Mouse (Mus musculus) forebrain, embryonic 16.5 days (tissue): ENCODE measurements around the gene B3gnt2. TPM values are rescaled to one million over a fixed set of nuclear protein-coding genes. Genes with fewer than 3 reads are reported as not detected.

ENCODE experiments used
- ATAC-seq: fragments of 200-750 bp; cut with Nextera tagmentation; 2 replicates; pipeline ENCODE4 v1.8.0; 2017; ENCODE audit warnings: mild to moderate bottlenecking, moderate library complexity
- H3K27ac ChIP-seq: fragments of 300-500 bp; sonication (generic); 2 replicates; pipeline ENCODE4 v1.5.1; 2014; ENCODE audit warnings: low read length, control low read depth
- H3K27me3 ChIP-seq: fragments of 300-500 bp; sonication (generic); replicated peaks from 2 replicates; pipeline ENCODE4 v1.6.1; 2014; ENCODE audit warnings: low read length; ENCODE audit not compliant: control insufficient read depth, insufficient read depth
- H3K36me3 ChIP-seq: fragments of 300-500 bp; sonication (generic); 2 replicates; pipeline ENCODE4 v1.6.1; 2014; ENCODE audit not compliant: control insufficient read depth, insufficient read depth
- H3K4me1 ChIP-seq: fragments of 300-500 bp; sonication (generic); replicated peaks from 2 replicates; pipeline ENCODE4 v1.6.1; 2014; ENCODE audit warnings: low read length; ENCODE audit not compliant: control insufficient read depth, insufficient read depth
- H3K4me2 ChIP-seq: fragments of 300-500 bp; sonication (generic); 2 replicates; pipeline ENCODE4 v1.6.1; 2014; ENCODE audit warnings: mild to moderate bottlenecking, low read length, control low read depth
- H3K4me3 ChIP-seq: fragments of 300-500 bp; sonication (generic); replicated peaks from 2 replicates; pipeline ENCODE4 v1.5.1; 2014; ENCODE audit warnings: mild to moderate bottlenecking, low read length, control low read depth
- H3K9ac ChIP-seq: fragments of 300-500 bp; sonication (generic); replicated peaks from 2 replicates; pipeline ENCODE4 v1.6.1; 2014; ENCODE audit warnings: low read depth, low read length, control low read depth
- H3K9me3 ChIP-seq: fragments of 300-500 bp; sonication (generic); 2 replicates; pipeline ENCODE4 v1.6.1; 2016; ENCODE audit warnings: low read length; ENCODE audit not compliant: control insufficient read depth
- WGBS: fragments of 180-500 bp; shearing (Covaris S2); extraction: QIAGEN DNeasy Blood & Tissue Kit; methylation state at CpG from one replicate; pipeline ENCODE4 v1.1.7; 2014; 5-methylcytosine and 5-hydroxymethylcytosine counted together
- polyA plus RNA-seq: library from polyadenylated mRNA; unstranded; fragments of >200 nt; fragmentation: Nextera tagmentation; extraction: Ambion mirVana; gene quantifications from 2 replicates; pipeline ENCODE4 v1.2.1, GENCODE M21; 2015

B3gnt2 gene
- polyA plus RNA-seq, 1 experiment from 2014 or later: 3.1 TPM

- no peak overlapping the region for H3K9ac ChIP-seq
Measured at GRCm38 (mm10) chr11:22846093-22846835, 14.5 kb downstream of the B3gnt2 start.

GRCm38 (mm10) chr11:22844754-22845718 is 15.7 kb downstream of the B3gnt2 start:
- no peaks in the 10 kb centered on the region for H3K36me3 ChIP-seq
- no peak overlapping the region for H3K4me2 ChIP-seq
- no peaks in the 10 kb centered on the region for H3K9me3 ChIP-seq
- 89% methylated on average over 4 of the region's 4 CpGs for WGBS
- ATAC-seq: no peak
- no peaks in the 10 kb centered on the region for H3K4me1 ChIP-seq
- no peak overlapping the region for H3K27ac ChIP-seq
- no peaks in the 10 kb centered on the region for H3K27me3 ChIP-seq
- no peak overlapping the region for H3K9ac ChIP-seq
- H3K4me3 ChIP-seq: no peak overlapping the region

More at GRCm38 (mm10) chr11:22846093-22846835, 14.5 kb downstream of the B3gnt2 start:
- ATAC-seq: no peak
- Histone ChIP-seq H3K4me3 (no peak overlapping the region), H3K36me3 (no peaks in the 10 kb centered on the region), H3K4me2 (no peak overlapping the region), H3K27me3 (no peaks in the 10 kb centered on the region), H3K9me3 (no peaks in the 10 kb centered on the region), H3K4me1 (no peaks in the 10 kb centered on the region), H3K27ac (no peak overlapping the region)
- 43% methylated on average over 6 of the region's 6 CpGs for WGBS

GRCm38 (mm10) chr11:22839456-22839855 is 21.3 kb downstream of the B3gnt2 start:
- H3K9me3 ChIP-seq: no peaks in the 10 kb centered on the region
- H3K4me3 ChIP-seq: no peak overlapping the region
- H3K27me3 ChIP-seq: no peaks in the 10 kb centered on the region
- WGBS: 54% methylated on average over 3 of the region's 3 CpGs
- H3K36me3 ChIP-seq: no peaks in the 10 kb centered on the region
- H3K4me1 ChIP-seq: no peaks in the 10 kb centered on the region
- no peak overlapping the region for H3K27ac ChIP-seq
- H3K4me2 ChIP-seq: no peak overlapping the region
- no peak overlapping the region for H3K9ac ChIP-seq
- no peak for ATAC-seq

GRCm38 (mm10) chr11:22838361-22838760 is 22.4 kb downstream of the B3gnt2 start:
- no peaks in the 10 kb centered on the region for H3K9me3 ChIP-seq
- no peak overlapping the region for H3K4me2 ChIP-seq
- no peak for ATAC-seq
- no peak overlapping the region for H3K9ac ChIP-seq
- WGBS: 66% methylated on average over 1 of the region's 1 CpGs
- H3K4me3 ChIP-seq: no peak overlapping the region
- H3K27me3 ChIP-seq: no peaks in the 10 kb centered on the region
- H3K4me1 ChIP-seq: no peaks in the 10 kb centered on the region
- no peak overlapping the region for H3K27ac ChIP-seq
- no peaks in the 10 kb centered on the region for H3K36me3 ChIP-seq

- Histone ChIP-seq H3K4me3 (no peak overlapping the region), H3K36me3 (no peaks in the 10 kb centered on the region), H3K9me3 (no peaks in the 10 kb centered on the region), H3K27me3 (no peaks in the 10 kb centered on the region), H3K4me2 (no peak overlapping the region), H3K27ac (no peak overlapping the region), H3K9ac (no peak overlapping the region), H3K4me1 (no peaks in the 10 kb centered on the region)
- whole genome bisulfite sequencing: 95% methylated on average over 10 of the region's 10 CpGs
- no peak for ATAC-seq
Measured at GRCm38 (mm10) chr11:22836269-22836668, 24.5 kb downstream of the B3gnt2 start.

GRCm38 (mm10) chr11:22832600-22832999 is 28.2 kb downstream of the B3gnt2 start:
- Histone ChIP-seq H3K27me3 (no peaks in the 10 kb centered on the region), H3K9ac (no peak overlapping the region), H3K27ac (no peak overlapping the region), H3K9me3 (no peaks in the 10 kb centered on the region), H3K4me2 (no peak overlapping the region), H3K4me3 (no peak overlapping the region), H3K4me1 (peaks cover 5% of the 10 kb centered on the region; the same call in 1 of the 2 replicates), H3K36me3 (no peaks in the 10 kb centered on the region)
- WGBS: 81% methylated on average over 4 of the region's 4 CpGs
- no peak for ATAC-seq

GRCm38 (mm10) chr11:22831916-22832315 is 28.8 kb downstream of the B3gnt2 start:
- no peak for ATAC-seq
- H3K9me3 ChIP-seq: no peaks in the 10 kb centered on the region
- H3K36me3 ChIP-seq: no peaks in the 10 kb centered on the region
- no peak overlapping the region for H3K4me3 ChIP-seq
- no peak overlapping the region for H3K9ac ChIP-seq
- H3K4me2 ChIP-seq: no peak overlapping the region
- peaks cover 5% of the 10 kb centered on the region; the same call in 1 of the 2 replicates for H3K4me1 ChIP-seq
- H3K27ac ChIP-seq: no peak overlapping the region
- WGBS: 93% methylated on average over 11 of the region's 11 CpGs
- no peaks in the 10 kb centered on the region for H3K27me3 ChIP-seq

- no peaks in the 10 kb centered on the region for H3K36me3 ChIP-seq
- no peak overlapping the region for H3K27ac ChIP-seq
- no peak overlapping the region for H3K9ac ChIP-seq
- no peaks in the 10 kb centered on the region for H3K9me3 ChIP-seq
- H3K27me3 ChIP-seq: no peaks in the 10 kb centered on the region
- 73% methylated on average over 6 of the region's 6 CpGs for WGBS
- no peak overlapping the region for H3K4me2 ChIP-seq
- H3K4me3 ChIP-seq: no peak overlapping the region
- peaks cover 5% of the 10 kb centered on the region; the same call in 1 of the 2 replicates for H3K4me1 ChIP-seq
- ATAC-seq: no peak
Measured at GRCm38 (mm10) chr11:22830684-22831083, 30.1 kb downstream of the B3gnt2 start.

- Histone ChIP-seq H3K4me2 (no peak overlapping the region), H3K27ac (0 out of 2 replicates have a peak overlapping the region, but pooled peaks have one; percentile 7)
- WGBS: 50% methylated on average over 5 of the region's 5 CpGs
Measured at GRCm38 (mm10) chr11:22830179-22830611, 30.6 kb downstream of the B3gnt2 start.

More at GRCm38 (mm10) chr11:22830179-22830611, 30.6 kb downstream of the B3gnt2 start:
- Histone ChIP-seq H3K27me3 (no peaks in the 10 kb centered on the region), H3K4me1 (peaks cover 5% of the 10 kb centered on the region; the same call in 1 of the 2 replicates), H3K4me3 (no peak overlapping the region), H3K36me3 (no peaks in the 10 kb centered on the region), H3K9ac (no peak overlapping the region), H3K9me3 (no peaks in the 10 kb centered on the region)
- ATAC-seq: no peak
